Mouse (Mus musculus) lung, postnatal 0 days (tissue): ENCODE data around the gene Ttn. TPM values are rescaled to one million over a fixed set of nuclear protein-coding genes. Genes with fewer than 3 reads are reported as not detected.

ENCODE experiments used
- ATAC-seq: fragments of 200-750 bp; cut with Nextera tagmentation; 2 replicates; pipeline ENCODE4 v1.8.0; 2017; ENCODE audit warnings: moderate library complexity
- DNase-seq: peaks from one replicate; pipeline ENCODE4 v3.0.0-alpha.2; 2016; ENCODE audit warnings: low spot score
- H3K27ac ChIP-seq: fragments of 300-500 bp; sonication (generic); 2 replicates; pipeline ENCODE4 v1.5.1; 2014; ENCODE audit warnings: antibody characterized with exemption, mild to moderate bottlenecking, low read length, mixed read lengths
- H3K27me3 ChIP-seq: fragments of 300-500 bp; sonication (generic); replicated peaks from 2 replicates; pipeline ENCODE4 v1.6.1; 2014; ENCODE audit warnings: low read length, mixed read lengths; ENCODE audit not compliant: insufficient read depth
- H3K36me3 ChIP-seq: fragments of 300-500 bp; sonication (generic); 2 replicates; pipeline ENCODE4 v1.6.1; 2014; ENCODE audit warnings: low read length, mixed read lengths; ENCODE audit not compliant: insufficient read depth
- H3K4me1 ChIP-seq: fragments of 300-500 bp; sonication (generic); 2 replicates; pipeline ENCODE4 v1.6.1; 2014; ENCODE audit warnings: antibody characterized with exemption, low read depth, low read length, mixed read lengths; ENCODE audit not compliant: insufficient read depth
- H3K4me2 ChIP-seq: fragments of 300-500 bp; sonication (generic); replicated peaks from 2 replicates; pipeline ENCODE4 v1.6.1; 2014; ENCODE audit warnings: low read depth, mild to moderate bottlenecking, low read length, moderate library complexity, mixed read lengths
- H3K4me3 ChIP-seq: fragments of 300-500 bp; sonication (generic); 2 replicates; pipeline ENCODE4 v1.5.1; 2014; ENCODE audit warnings: low read depth, low read length
- H3K9ac ChIP-seq: fragments of 300-500 bp; sonication (generic); replicated peaks from 2 replicates; pipeline ENCODE4 v1.6.1; 2014; ENCODE audit warnings: low read depth, mild to moderate bottlenecking
- H3K9me3 ChIP-seq: fragments of 300-500 bp; sonication (generic); 2 replicates; pipeline ENCODE4 v1.6.1; 2016; ENCODE audit warnings: low read length, mixed read lengths
- CTCF ChIP-seq: IDR thresholded peaks from 2 replicates; pipeline ENCODE4 v1.5.1; 2016; ENCODE audit warnings: antibody characterized with exemption, mild to moderate bottlenecking
- EP300 ChIP-seq: IDR thresholded peaks from 2 replicates; pipeline ENCODE4 v1.6.1; 2016; ENCODE audit warnings: antibody characterized with exemption, mild to moderate bottlenecking, control low read depth
- WGBS: fragments of 180-500 bp; shearing (Covaris S2); extraction: QIAGEN DNeasy Blood & Tissue Kit; methylation state at CpG from one replicate; pipeline ENCODE4 v1.1.7; 2014; 5-methylcytosine and 5-hydroxymethylcytosine counted together
- polyA plus RNA-seq: library from polyadenylated mRNA; unstranded; fragments of >200 nt; fragmentation: Nextera tagmentation; extraction: Ambion mirVana; gene quantifications from 2 replicates; pipeline ENCODE4 v1.2.1, GENCODE M21; 2015

Gene Ttn
- polyA plus RNA-seq, 1 experiment from 2014 or later, result 5.5 TPM

GRCm38 (mm10) chr2:76658551-76658950 lies 323.8 kb downstream of the Ttn start:
- H3K36me3 ChIP-seq, result no peaks in the 10 kb centered on the region
- no peak overlapping the region for H3K9ac ChIP-seq
- H3K4me2 ChIP-seq, result no peak overlapping the region
- no peak overlapping the region for H3K4me3 ChIP-seq
- H3K27me3 ChIP-seq, result no peaks in the 10 kb centered on the region
- TF ChIP-seq EP300 (no peak), CTCF (no peak)
- H3K9me3 ChIP-seq, result no peaks in the 10 kb centered on the region
- H3K4me1 ChIP-seq, result no peaks in the 10 kb centered on the region
- 65% methylated on average over 13 of the region's 13 CpGs for WGBS
- ATAC-seq (no peak), DNase-seq (no peak)
- no peak overlapping the region for H3K27ac ChIP-seq

- WGBS, result 15% methylated on average over 1 of the region's 1 CpGs
- H3K4me3 ChIP-seq, result no peak overlapping the region
- no peaks in the 10 kb centered on the region for H3K36me3 ChIP-seq
- H3K9ac ChIP-seq, result no peak overlapping the region
- no peak overlapping the region for H3K27ac ChIP-seq
- H3K4me1 ChIP-seq, result no peaks in the 10 kb centered on the region
- TF ChIP-seq EP300, result no peak
- peak; percentile 61 for TF ChIP-seq CTCF
- H3K9me3 ChIP-seq, result no peaks in the 10 kb centered on the region
- peak; percentile 53 for DNase-seq
- ATAC-seq, result no peak
- H3K4me2 ChIP-seq, result no peak overlapping the region
- no peaks in the 10 kb centered on the region for H3K27me3 ChIP-seq
These were observed 326.4 kb downstream of the Ttn start for GRCm38 (mm10) chr2:76655982-76656381.

- Histone ChIP-seq H3K36me3 (no peaks in the 10 kb centered on the region), H3K9me3 (no peaks in the 10 kb centered on the region), H3K9ac (no peak overlapping the region), H3K27ac (no peak overlapping the region), H3K4me3 (no peak overlapping the region), H3K4me1 (no peaks in the 10 kb centered on the region), H3K4me2 (no peak overlapping the region), H3K27me3 (no peaks in the 10 kb centered on the region)
- WGBS, result 73% methylated on average over 3 of the region's 3 CpGs
- no peak for DNase-seq
- no peak for ATAC-seq
- no peak for TF ChIP-seq EP300
- TF ChIP-seq CTCF, result no peak
These were observed 326.9 kb downstream of the Ttn start for GRCm38 (mm10) chr2:76655444-76655843.

- Histone ChIP-seq H3K9ac (no peak overlapping the region), H3K36me3 (no peaks in the 10 kb centered on the region), H3K4me1 (no peaks in the 10 kb centered on the region), H3K4me3 (no peak overlapping the region), H3K9me3 (no peaks in the 10 kb centered on the region), H3K27ac (no peak overlapping the region), H3K4me2 (no peak overlapping the region), H3K27me3 (no peaks in the 10 kb centered on the region)
- ATAC-seq (peak; percentile 56), DNase-seq (peak; percentile 46)
- 59% methylated on average over 5 of the region's 5 CpGs for WGBS
- TF ChIP-seq CTCF (no peak), EP300 (no peak)
These were observed 327.7 kb downstream of the Ttn start for GRCm38 (mm10) chr2:76654646-76655045.

Other genes starting within 250 kb of the Ttn start
- 31.9 and 37.0 TPM in 2 replicates for gene Ccdc141, start 188.1 kb upstream of the Ttn start, polyA plus RNA-seq